Mouse (Mus musculus): ENCODE results near the gene Pla2g4f.
A peak's percentile ranks its signal among the peaks of the same experiment; 100 is the strongest.

Gene Pla2g4f

GRCm38 (mm10) chr2:120281221-120281620 is 32.7 kb downstream of the Pla2g4f start:
- DNase-seq (ENCODE audit: low spot score in 2 of 2), result no peak

DNA sequence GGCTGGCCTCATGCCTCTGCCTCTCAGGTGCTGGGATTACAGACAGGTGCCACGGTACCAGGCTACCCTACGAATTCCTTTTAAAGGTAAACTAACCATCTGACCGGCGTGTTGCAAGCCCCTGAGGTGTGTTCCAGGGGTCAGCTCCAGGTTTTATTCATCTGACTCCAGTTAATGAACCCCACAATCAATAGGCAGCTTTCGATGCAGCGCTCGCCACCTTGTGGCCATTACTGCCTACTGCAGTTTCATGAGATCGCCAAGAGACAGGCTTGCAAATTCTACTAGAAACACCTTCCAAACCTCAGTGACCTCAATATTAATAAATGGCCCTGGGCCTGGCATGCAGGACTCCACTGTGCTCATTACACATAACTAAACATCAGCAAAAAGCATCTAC is 34.0 kb downstream of the Pla2g4f start:
- peak; percentile 52 to 72 for DNase-seq (ENCODE audit: low spot score in 2 of 2)

DNA sequence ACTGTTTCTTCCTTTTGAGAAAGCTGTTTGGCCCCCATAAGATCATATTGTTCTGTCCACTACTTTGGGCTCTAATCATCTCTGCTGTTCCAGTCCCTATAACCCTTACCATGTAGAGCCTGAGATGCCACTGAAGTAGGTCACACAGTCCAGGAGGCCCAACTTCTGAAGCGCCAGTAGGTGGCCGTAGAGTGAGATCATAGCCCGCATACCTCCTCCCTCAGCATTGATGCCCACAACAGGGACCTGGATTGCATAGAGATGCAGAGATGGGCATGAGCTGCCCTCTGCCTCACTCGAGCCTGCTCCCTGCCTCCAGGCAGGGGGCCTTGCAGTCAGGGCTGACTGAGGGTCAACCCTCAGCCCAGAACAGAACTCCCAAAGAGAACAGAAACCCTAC is 37.0 kb downstream of the Pla2g4f start:
- DNase-seq (ENCODE audit: low spot score in 2 of 2), result no peak

- DNase-seq (ENCODE audit: low spot score in 2 of 2), result peak in 1 of 2 experiments; percentile 34
These were observed 45.3 kb downstream of the Pla2g4f start for GRCm38 (mm10) chr2:120268635-120269034.

- no peak for DNase-seq (ENCODE audit: low spot score in 2 of 2)
These were observed 48.4 kb downstream of the Pla2g4f start for GRCm38 (mm10) chr2:120265523-120265922.

DNA sequence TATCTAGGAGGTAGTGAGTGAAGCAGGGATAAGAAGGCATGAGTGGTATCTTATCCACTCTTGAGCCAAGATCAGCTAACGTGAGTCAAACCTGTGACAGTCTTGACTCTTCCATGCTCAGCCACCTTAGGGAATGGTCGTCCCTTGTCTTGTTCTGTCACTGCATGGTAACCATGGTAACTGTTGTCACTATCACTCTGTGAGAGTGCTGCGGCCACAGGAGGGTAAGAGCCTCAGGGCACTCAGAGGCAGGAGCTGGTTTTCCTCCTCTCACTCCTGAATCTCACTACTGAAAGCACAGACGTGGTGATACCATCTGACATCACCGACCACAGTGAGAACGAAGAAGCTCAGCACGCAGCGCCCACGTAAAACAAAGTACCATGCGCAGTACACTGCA is 49.1 kb downstream of the Pla2g4f start:
- no peak for DNase-seq (ENCODE audit: low spot score in 2 of 2)

DNA sequence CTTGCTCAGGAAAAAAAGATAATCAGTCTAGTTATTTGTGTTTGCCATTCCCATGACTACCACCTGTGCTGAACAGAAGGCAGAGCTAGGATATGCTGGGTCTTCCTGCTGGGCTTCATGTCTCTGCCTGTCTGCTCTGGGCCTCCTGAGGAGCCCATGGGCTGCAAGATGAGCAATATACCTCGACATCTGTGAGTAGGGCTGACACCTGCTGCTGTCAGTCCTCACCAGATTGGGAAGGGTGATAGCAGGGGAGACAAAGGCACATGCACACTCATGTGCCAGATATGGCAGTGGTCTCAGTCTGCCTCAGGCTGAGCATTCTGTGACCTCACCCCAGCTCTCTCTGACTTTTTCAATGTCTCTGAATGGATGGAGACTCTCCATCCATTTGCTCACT is 51.1 kb downstream of the Pla2g4f start:
- no peak for DNase-seq (ENCODE audit: low spot score in 2 of 2)

DNA sequence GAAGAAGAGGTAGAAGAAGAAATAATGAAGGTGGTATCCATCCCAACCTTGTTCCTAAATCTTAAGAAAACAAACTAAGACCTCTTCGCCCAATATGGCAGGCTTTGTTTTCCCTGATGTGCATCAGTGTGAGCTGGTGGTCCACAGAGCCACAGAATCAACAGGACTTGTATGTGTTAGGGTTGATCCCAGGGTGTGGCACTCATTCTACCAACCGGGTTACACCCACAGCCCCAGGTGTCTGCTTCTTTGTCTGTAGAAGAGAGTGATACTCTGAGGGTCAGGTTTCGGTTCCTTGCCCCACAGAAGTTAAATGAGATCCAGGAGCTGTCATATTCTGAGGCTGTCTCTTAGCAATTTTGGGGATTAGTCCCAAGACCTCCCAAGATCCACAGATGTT is 52.6 kb downstream of the Pla2g4f start:
- no peak for DNase-seq (ENCODE audit: low spot score in 2 of 2)

GRCm38 (mm10) chr2:120256259-120256658 is 57.7 kb downstream of the Pla2g4f start:
- DNase-seq (ENCODE audit: low spot score in 2 of 2), result no peak

- DNase-seq (ENCODE audit: low spot score in 2 of 2), result no peak
These were observed 61.3 kb downstream of the Pla2g4f start for GRCm38 (mm10) chr2:120252644-120253043.
